Mouse (Mus musculus): ENCODE data around the gene Zfp652. TPM values are rescaled to one million over a fixed set of nuclear protein-coding genes. Genes with fewer than 3 reads are reported as not detected.

Gene Zfp652
- total and polyA plus RNA-seq, 3 experiments, result 3.0 to 9.8 (median 6.2) TPM

DNA sequence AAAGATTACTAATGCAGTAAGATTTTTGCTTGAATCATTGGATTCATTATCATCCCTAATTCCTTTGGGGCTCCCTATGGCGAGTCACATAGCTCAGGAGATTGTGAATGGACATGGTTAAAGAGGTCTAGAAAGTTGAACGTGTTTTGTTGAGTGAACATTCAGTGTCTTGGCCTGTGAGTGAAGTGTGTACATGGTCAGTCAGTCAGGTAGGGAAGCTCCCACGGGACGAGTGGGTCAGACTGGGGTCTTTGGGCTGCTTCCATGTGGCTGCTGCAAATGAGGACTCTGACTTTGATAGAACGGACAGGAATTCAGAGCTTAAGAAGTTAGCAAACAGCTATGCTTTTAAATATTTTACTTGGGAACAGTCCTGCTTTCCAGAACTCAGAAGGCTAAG is 48.0 kb downstream of the Zfp652 start:
- Histone ChIP-seq H3K27ac (ENCODE audit: insufficient read depth, low read depth) (no peak overlapping the region), H3K4me3 (replicated peaks in 1 of 3; ENCODE audit: low read depth in 2 of 3, low read length in 2 of 3, poor library complexity in 1 of 3) (no peak overlapping the region), H3K4me2 (ENCODE audit: insufficient read depth, low read depth, poor library complexity, severe bottlenecking) (no peak overlapping the region), H3K9me3 (replicated peaks; ENCODE audit: low read length) (no peaks in the 10 kb centered on the region), H3K27me3 (replicated peaks) (no peaks in the 10 kb centered on the region), H3K79me2 (replicated peaks; ENCODE audit: control insufficient read depth, extremely low read depth, insufficient read depth, poor library complexity, severe bottlenecking) (no peaks in the 10 kb centered on the region), H3K9ac (ENCODE audit: insufficient read depth, low read depth) (no peak overlapping the region), H3K36me3 (replicated peaks in 1 of 2; ENCODE audit: control insufficient read depth in 1 of 2, insufficient read depth in 1 of 2, low read length in 1 of 2) (peaks cover 13 to 71% of the 10 kb centered on the region in 2 experiments), H3K4me1 (ENCODE audit: control insufficient read depth in 1 of 2, insufficient read depth in 2 of 2) (peaks cover 4 to 9% of the 10 kb centered on the region in 2 experiments)
- TF ChIP-seq SIN3A (IDR thresholded peaks at IDR 0.05; ENCODE audit: low read length) (no peak), POLR2A (IDR thresholded peaks at IDR 0.05; ENCODE audit: low read depth, low read length) (no peak), IRF4 (IDR thresholded peaks at IDR 0.05; ENCODE audit: low read depth, low read length) (no peak), JUND (conservative IDR thresholded peaks at IDR 0.05; ENCODE audit: low read depth, low read length) (no peak), PAX5 (IDR thresholded peaks at IDR 0.05; ENCODE audit: low read length) (no peak), CTCF (conservative IDR thresholded peaks at IDR 0.05 in 1 of 2, IDR thresholded peaks at IDR 0.05 in 1 of 2; ENCODE audit: low read depth in 2 of 2, low read length in 2 of 2) (no peak), ELF1 (IDR thresholded peaks at IDR 0.05; ENCODE audit: low read depth, low read length) (no peak), MAX (IDR thresholded peaks at IDR 0.05; ENCODE audit: low read length) (no peak), ZMIZ1 (IDR thresholded peaks at IDR 0.05; ENCODE audit: low read depth, low read length) (no peak), NRF1 (IDR thresholded peaks at IDR 0.05; ENCODE audit: low read depth, low read length) (no peak), ZC3H11A (IDR thresholded peaks at IDR 0.05; ENCODE audit: low read depth, low read length) (no peak), JUN (IDR thresholded peaks at IDR 0.05; ENCODE audit: insufficient read depth, low read depth, low read length) (no peak), HCFC1 (IDR thresholded peaks at IDR 0.05; ENCODE audit: low read depth, low read length) (no peak), USF1 (IDR thresholded peaks at IDR 0.05; ENCODE audit: low read depth, low read length) (no peak), ZNF384 (IDR thresholded peaks at IDR 0.05; ENCODE audit: low read depth, low read length) (no peak), CHD2 (IDR thresholded peaks at IDR 0.05; ENCODE audit: low read length) (no peak)
- in situ Hi-C loops (cut with MboI; ENCODE audit: low pct_ligation_motif_present, low pct_unique_long_range_greater_than_20kb, low sequenced_read_pairs) (no loop called here), dilution Hi-C loops (cut with MboI; ENCODE audit: extremely low pct_ligation_motif_present, extremely low pct_unique_long_range_greater_than_20kb, low sequenced_read_pairs) (no loop called here)
- no peak for DNase-seq (ENCODE audit: extremely low read depth)

DNA sequence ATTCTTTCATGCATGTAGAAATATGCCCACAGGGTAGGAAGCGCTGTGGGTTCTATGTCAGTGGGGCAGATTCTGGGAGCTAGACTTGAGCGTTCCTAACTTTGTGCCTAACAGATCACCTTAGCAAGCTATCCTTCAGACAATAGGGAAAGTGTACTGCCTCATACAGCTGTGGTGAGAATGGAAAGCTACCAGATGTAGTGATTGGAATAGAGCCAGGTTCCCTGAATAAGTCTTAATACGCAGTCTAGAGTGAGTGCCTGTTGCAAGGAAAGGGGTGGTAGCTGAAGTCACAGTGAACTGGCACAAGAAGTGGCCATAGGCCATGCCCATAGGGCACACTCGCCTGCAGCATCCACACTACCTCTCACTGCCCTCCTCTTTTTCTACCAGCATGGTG is 50.5 kb downstream of the Zfp652 start:
- no peaks in the 10 kb centered on the region for H3K79me2 ChIP-seq (replicated peaks; ENCODE audit: control insufficient read depth, extremely low read depth, insufficient read depth, poor library complexity, severe bottlenecking)
- H3K27me3 ChIP-seq (replicated peaks), result no peaks in the 10 kb centered on the region
- dilution Hi-C loops (cut with MboI; ENCODE audit: extremely low pct_ligation_motif_present, extremely low pct_unique_long_range_greater_than_20kb, low sequenced_read_pairs) (no loop called here), in situ Hi-C loops (cut with MboI; ENCODE audit: low pct_ligation_motif_present, low pct_unique_long_range_greater_than_20kb, low sequenced_read_pairs) (no loop called here)
- peaks cover 13 to 60% of the 10 kb centered on the region in 2 experiments for H3K36me3 ChIP-seq (replicated peaks in 1 of 2; ENCODE audit: control insufficient read depth in 1 of 2, insufficient read depth in 1 of 2, low read length in 1 of 2)
- H3K4me2 ChIP-seq (ENCODE audit: insufficient read depth, low read depth, poor library complexity, severe bottlenecking), result no peak overlapping the region
- H3K9ac ChIP-seq (ENCODE audit: insufficient read depth, low read depth), result no peak overlapping the region
- no peaks in the 10 kb centered on the region for H3K9me3 ChIP-seq (replicated peaks; ENCODE audit: low read length)
- H3K4me1 ChIP-seq (ENCODE audit: control insufficient read depth in 1 of 2, insufficient read depth in 2 of 2), result peaks cover 4 to 22% of the 10 kb centered on the region in 2 experiments
- no peak overlapping the region for H3K27ac ChIP-seq (ENCODE audit: insufficient read depth, low read depth)
- no peak for TF ChIP-seq JUN (IDR thresholded peaks at IDR 0.05; ENCODE audit: insufficient read depth, low read depth, low read length)
- TF ChIP-seq E2F4 (IDR thresholded peaks at IDR 0.05; ENCODE audit: insufficient replicate concordance, low read depth, low read length), result no peak
- no peak for TF ChIP-seq POLR2A (IDR thresholded peaks at IDR 0.05; ENCODE audit: low read depth, low read length)
- TF ChIP-seq TBP (conservative IDR thresholded peaks at IDR 0.05; ENCODE audit: low read depth, low read length), result no peak
- no peak for TF ChIP-seq SMC3 (IDR thresholded peaks at IDR 0.05; ENCODE audit: low read depth, low read length)
- no peak overlapping the region for H3K4me3 ChIP-seq (replicated peaks in 1 of 3; ENCODE audit: low read depth in 2 of 3, low read length in 2 of 3, poor library complexity in 1 of 3)
- no peak for DNase-seq (ENCODE audit: extremely low read depth)

Data from CH12.LX (cell line).